Mouse (Mus musculus): ENCODE data around the gene Il17rb. TPM values are rescaled to one million over a fixed set of nuclear protein-coding genes. Genes with fewer than 3 reads are reported as not detected.

Gene Il17rb
- total and polyA plus RNA-seq, 3 experiments: 0.33 TPM; not detected in 2

DNA sequence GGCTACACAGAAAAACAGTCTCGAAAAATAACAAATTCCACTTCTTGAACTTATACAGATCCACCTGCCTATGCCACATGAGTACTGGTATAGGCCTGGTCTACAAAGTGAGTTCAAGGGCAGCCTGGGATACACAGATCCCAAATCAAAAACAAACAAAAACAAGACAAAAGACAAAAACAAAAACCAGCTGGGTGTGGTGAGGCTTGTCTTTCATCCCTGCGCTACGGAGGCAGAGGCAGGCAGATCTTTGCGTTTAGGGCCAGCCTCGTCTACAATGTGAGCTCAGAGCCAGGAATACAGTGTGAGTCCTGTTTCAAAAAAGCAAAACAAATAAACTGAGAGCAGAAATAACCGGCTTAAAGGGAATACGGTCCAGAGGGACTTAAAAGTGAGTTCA, 41.1 kb downstream of the Il17rb start:
- H3K27me3 ChIP-seq (ENCODE audit: insufficient read depth, low read length): no peaks in the 10 kb centered on the region
- H3K9me3 ChIP-seq (replicated peaks): no peaks in the 10 kb centered on the region
- peak overlapping the region; percentile 89 for H3K4me3 ChIP-seq (ENCODE audit: low read depth, low read length)
- ATAC-seq (ENCODE audit: extremely low read depth, insufficient number of reproducible peaks, low FRiP score, poor library complexity, severe bottlenecking): no peak
- TF ChIP-seq GATA1 (IDR thresholded peaks at IDR 0.05; ENCODE audit: borderline replicate concordance, low read length) (no peak), TAL1 (conservative IDR thresholded peaks at IDR 0.05; ENCODE audit: low read depth, low read length) (no peak), CTCF (IDR thresholded peaks at IDR 0.05; ENCODE audit: low read depth, low read length) (no peak), GATA2 (IDR thresholded peaks at IDR 0.05; ENCODE audit: borderline replicate concordance, low read depth, low read length) (no peak), POLR2AphosphoS5 (IDR thresholded peaks at IDR 0.05; ENCODE audit: insufficient replicate concordance, low read depth, low read length) (no peak)
- no peak for DNase-seq (ENCODE audit: low spot score)
- H3K36me3 ChIP-seq (replicated peaks): peaks cover 37% of the 10 kb centered on the region
- H3K4me1 ChIP-seq (ENCODE audit: insufficient read depth, low read depth, low read length): peaks cover 35% of the 10 kb centered on the region

DNA sequence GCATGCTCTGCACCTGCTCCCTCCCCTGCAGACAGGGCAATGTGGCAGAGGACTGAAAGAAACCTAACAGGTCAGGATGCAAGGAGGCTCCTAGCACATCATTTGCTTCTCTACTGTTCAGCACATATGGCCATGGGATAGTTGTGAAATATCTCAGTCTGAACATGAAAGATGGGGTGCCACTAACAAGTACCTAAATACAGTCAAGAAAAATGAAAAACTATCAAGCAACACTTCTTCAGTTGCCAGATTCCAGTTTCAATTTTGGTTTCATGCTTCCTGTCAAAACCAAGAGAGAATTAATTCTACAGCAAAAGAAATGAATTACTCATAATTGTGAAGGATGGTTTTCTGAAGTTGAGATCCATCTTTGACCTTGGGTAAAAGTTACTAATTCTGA, 51.3 kb downstream of the Il17rb start:
- Histone ChIP-seq H3K4me1 (ENCODE audit: insufficient read depth, low read depth, low read length) (no peaks in the 10 kb centered on the region), H3K36me3 (replicated peaks) (no peaks in the 10 kb centered on the region), H3K27me3 (ENCODE audit: insufficient read depth, low read length) (no peaks in the 10 kb centered on the region), H3K4me3 (ENCODE audit: low read depth, low read length) (no peak overlapping the region), H3K9me3 (replicated peaks) (peaks cover 9% of the 10 kb centered on the region)
- DNase-seq (ENCODE audit: low spot score) (no peak), ATAC-seq (ENCODE audit: extremely low read depth, insufficient number of reproducible peaks, low FRiP score, poor library complexity, severe bottlenecking) (no peak)
- TF ChIP-seq GATA2 (IDR thresholded peaks at IDR 0.05; ENCODE audit: borderline replicate concordance, low read depth, low read length) (no peak), GATA1 (IDR thresholded peaks at IDR 0.05; ENCODE audit: borderline replicate concordance, low read length) (no peak), POLR2AphosphoS5 (IDR thresholded peaks at IDR 0.05; ENCODE audit: insufficient replicate concordance, low read depth, low read length) (no peak), CTCF (IDR thresholded peaks at IDR 0.05; ENCODE audit: low read depth, low read length) (no peak)

DNA sequence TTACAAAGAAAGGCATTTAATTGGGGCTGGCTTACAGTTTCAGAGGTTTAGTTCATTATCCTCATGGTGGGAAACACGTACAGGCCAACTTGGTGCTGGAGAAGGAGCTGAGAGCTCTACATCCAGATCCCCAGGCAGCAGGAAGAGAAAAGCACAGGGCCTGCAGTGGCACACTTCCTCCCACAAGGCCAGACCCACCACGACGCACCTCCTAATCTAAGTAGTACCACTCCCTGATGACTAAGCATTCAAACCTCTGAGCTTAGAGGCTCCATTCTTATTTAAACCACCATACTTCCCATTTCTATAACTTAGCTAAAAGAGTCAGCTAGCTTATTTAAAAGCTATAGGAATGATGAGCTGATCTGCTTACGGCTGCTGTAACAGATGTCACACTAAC, 57.9 kb downstream of the Il17rb start:
- Histone ChIP-seq H3K27me3 (ENCODE audit: insufficient read depth, low read length) (no peaks in the 10 kb centered on the region), H3K4me3 (ENCODE audit: low read depth, low read length) (no peak overlapping the region), H3K4me1 (ENCODE audit: insufficient read depth, low read depth, low read length) (peaks cover 2% of the 10 kb centered on the region; the same call in 1 of the 2 replicates), H3K9me3 (replicated peaks) (no peaks in the 10 kb centered on the region), H3K36me3 (replicated peaks) (no peaks in the 10 kb centered on the region)
- no peak for TF ChIP-seq POLR2AphosphoS5 (IDR thresholded peaks at IDR 0.05; ENCODE audit: insufficient replicate concordance, low read depth, low read length)
- no peak for TF ChIP-seq GATA2 (IDR thresholded peaks at IDR 0.05; ENCODE audit: borderline replicate concordance, low read depth, low read length)
- TF ChIP-seq TAL1 (conservative IDR thresholded peaks at IDR 0.05; ENCODE audit: low read depth, low read length): no peak
- TF ChIP-seq GATA1 (IDR thresholded peaks at IDR 0.05; ENCODE audit: borderline replicate concordance, low read length): no peak
- no peak for TF ChIP-seq CTCF (IDR thresholded peaks at IDR 0.05; ENCODE audit: low read depth, low read length)
- peak; percentile 76; the same call in 1 of the 2 replicates for ATAC-seq (ENCODE audit: extremely low read depth, insufficient number of reproducible peaks, low FRiP score, poor library complexity, severe bottlenecking)
- no peak for DNase-seq (ENCODE audit: low spot score)

DNA sequence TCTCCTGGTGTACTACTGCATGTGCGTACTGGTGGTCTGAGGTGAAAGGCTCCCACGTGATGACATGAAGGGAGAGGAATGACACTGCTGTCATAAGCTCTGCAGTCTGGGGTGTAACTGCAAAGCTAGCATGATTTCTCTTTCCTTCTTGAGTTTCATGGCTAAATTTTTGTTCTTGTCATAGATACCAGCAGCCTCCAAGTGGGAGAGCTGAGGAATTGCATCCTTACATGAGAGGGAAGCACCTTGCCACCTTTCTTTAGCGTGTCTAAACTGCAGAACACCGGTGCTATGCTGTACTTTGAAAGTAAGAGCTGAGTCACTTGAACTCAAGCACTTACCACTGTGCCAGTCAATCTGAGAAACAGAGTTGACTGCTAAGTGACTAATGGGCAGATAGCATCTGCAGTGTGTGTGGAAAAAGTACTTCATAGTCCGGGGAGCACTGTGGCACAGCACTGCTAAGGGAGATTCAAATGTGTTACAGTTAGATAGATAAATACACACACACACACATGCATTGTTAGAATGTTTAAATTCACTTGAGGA, 61.9 kb downstream of the Il17rb start:
- Histone ChIP-seq H3K4me3 (ENCODE audit: low read depth, low read length) (no peak overlapping the region), H3K4me1 (ENCODE audit: insufficient read depth, low read depth, low read length) (peaks cover 2% of the 10 kb centered on the region; the same call in 1 of the 2 replicates), H3K9me3 (replicated peaks) (no peaks in the 10 kb centered on the region), H3K27me3 (ENCODE audit: insufficient read depth, low read length) (no peaks in the 10 kb centered on the region), H3K36me3 (replicated peaks) (no peaks in the 10 kb centered on the region)
- ATAC-seq (ENCODE audit: extremely low read depth, insufficient number of reproducible peaks, low FRiP score, poor library complexity, severe bottlenecking) (no peak), DNase-seq (ENCODE audit: low spot score) (no peak)
- no peak for TF ChIP-seq CTCF (IDR thresholded peaks at IDR 0.05; ENCODE audit: low read depth, low read length)
- no peak for TF ChIP-seq GATA1 (IDR thresholded peaks at IDR 0.05; ENCODE audit: borderline replicate concordance, low read length)
- no peak for TF ChIP-seq POLR2AphosphoS5 (IDR thresholded peaks at IDR 0.05; ENCODE audit: insufficient replicate concordance, low read depth, low read length)
- no peak for TF ChIP-seq GATA2 (IDR thresholded peaks at IDR 0.05; ENCODE audit: borderline replicate concordance, low read depth, low read length)
- TF ChIP-seq TAL1 (conservative IDR thresholded peaks at IDR 0.05; ENCODE audit: low read depth, low read length): no peak

Other genes with a start within 250 kb of the Il17rb start
- 49.4 and 55.1 TPM in 2 replicates for gene Selenok, start 40.6 kb downstream of the Il17rb start, total RNA-seq (2014; fragmentation: Nextera tagmentation)
- gene Selenok, start 40.6 kb downstream of the Il17rb start, total RNA-seq (2017): 278 and 312 TPM in 2 replicates
- 6.2 and 7.9 TPM in 2 replicates for gene Selenok, start 40.6 kb downstream of the Il17rb start, polyA plus RNA-seq (2012)
- 39.9 and 46.2 TPM in 2 replicates for gene Actr8, start 30.6 kb downstream of the Il17rb start, total RNA-seq (2014; fragmentation: Nextera tagmentation)
- gene Actr8, start 30.6 kb downstream of the Il17rb start, total RNA-seq (2017): 45.8 and 53.0 TPM in 2 replicates
- 34.9 and 39.0 TPM in 2 replicates for gene Actr8, start 30.6 kb downstream of the Il17rb start, polyA plus RNA-seq (2012)
- gene Chdh, start 127 bp upstream of the Il17rb start, total RNA-seq (2014; fragmentation: Nextera tagmentation): not detected in 2 replicates
- gene Chdh, start 127 bp upstream of the Il17rb start, total RNA-seq (2017): under 0.01 and 0.16 TPM in 2 replicates
- gene Chdh, start 127 bp upstream of the Il17rb start, polyA plus RNA-seq (2012): 0.01 TPM in 1 of 2 replicates, not detected in the other

Data from G1E (cell line).